Mouse (Mus musculus) embryonic stem cell, embryonic (primary cell): ENCODE results near the gene Trim38.

Source experiments
- CTCF ChIA-PET, 4 experiments: fragments of 300-600 bp in 2 of 4; fragments of 350-600 bp in 2 of 4; sonication (Branson Sonifier 250); formaldehyde crosslinking; loops; one replicate each; lab custom pipeline; 2022; ENCODE audit warnings: inconsistent platforms in 2 of 4; lab: Charles Lee
- POLR2A ChIA-PET, 4 experiments: fragments of 300-600 bp in 2 of 4; fragments of 350-600 bp in 2 of 4; sonication (Branson Sonifier 250); formaldehyde crosslinking; loops; one replicate each; lab custom pipeline; 2022; ENCODE audit warnings: antibody characterized with exemption in 4 of 4, inconsistent platforms in 1 of 4; lab: Charles Lee

Trim38 gene

GRCm38 (mm10) chr13:23752067-23752741, 17.5 kb upstream of the Trim38 start, which contains the start of gene Hist1h3b:
TSS of gene Hist1h3b (plus strand) at chr13:23752267.
- ChIA-PET CTCF (interaction anchor here in 1 of 4 experiments (0.8 to 2.6 kb wide), 5 partner anchors 9 to 68 kb away, joined by 3 to 11 read pairs (median 4); partner anchors contain the start of genes Hist1h1c, Hist1h2bc and Hist1h4a), POLR2A (interaction anchor here (0.6 to 44.4 kb wide), 95 partner anchors 6 to 1999 kb away, joined by 3 to 2331 read pairs (median 6); partner anchors contain the start of genes Hist1h1a (in 4 of the 4), Hist1h1c (in 4 of the 4), Hist1h3a (in 4 of the 4) and Hist1h4a (in 4 of the 4))

- POLR2A ChIA-PET, result interaction anchor here (0.6 to 44.4 kb wide), 61 partner anchors 5 to 1999 kb away, joined by 3 to 2331 read pairs (median 10); partner anchors contain the start of genes Hist1h1a (in 4 of the 4), Hist1h1c (in 4 of the 4), Hist1h3a (in 4 of the 4) and Hist1h3c (in 4 of the 4)
- CTCF ChIA-PET, result interaction anchor here in 1 of 4 experiments (1.1 to 2.6 kb wide), 3 partner anchors 8 to 15 kb away, joined by 4 to 11 read pairs (median 4); partner anchors contain the start of genes Hist1h1c and Hist1h4a
These were observed 17.0 kb upstream of the Trim38 start for GRCm38 (mm10) chr13:23752742-23753172.

- ChIA-PET CTCF (no interaction called here), POLR2A (interaction anchor here (0.5 to 44.4 kb wide), 41 partner anchors 4 to 1888 kb away, joined by 3 to 2331 read pairs (median 19); partner anchors contain the start of genes Hist1h1a (in 4 of the 4), Hist1h3a (in 4 of the 4), Hist1h3c (in 4 of the 4) and Hist1h1c (in 3 of the 4))
These were observed 16.2 kb upstream of the Trim38 start for GRCm38 (mm10) chr13:23753314-23754078.

- ChIA-PET CTCF (no interaction called here), POLR2A (interaction anchor here (0.7 to 44.4 kb wide), 14 partner anchors 3 to 183 kb away, joined by 3 to 2331 read pairs (median 70); partner anchors contain the start of genes Hist1h3c (in 4 of the 4), Hist1h1a (in 3 of the 4), Hist1h1c (in 3 of the 4) and Hist1h3a (in 3 of the 4))
These were observed 14.7 kb upstream of the Trim38 start for GRCm38 (mm10) chr13:23755000-23755399.

- ChIA-PET POLR2A (interaction anchor here (0.6 to 44.4 kb wide), 50 partner anchors 1 to 1722 kb away, joined by 3 to 2331 read pairs (median 5); partner anchors contain the start of genes Hist1h1c (in 4 of the 4), Hist1h2bb (in 4 of the 4), Hist1h3c (in 4 of the 4) and Hist1h2ac (in 3 of the 4)), CTCF (interaction anchor here in 1 of 4 experiments (0.6 kb wide), 1 partner anchor 72 kb away, joined by 4 read pairs; no protein-coding TSS in a partner anchor)
These were observed 12.9 kb upstream of the Trim38 start, which contains the start of gene Hist1h4b for GRCm38 (mm10) chr13:23756790-23757189. TSS of gene Hist1h4b (plus strand) at chr13:23757013.

GRCm38 (mm10) chr13:23757211-23757773, 12.4 kb upstream of the Trim38 start:
- ChIA-PET CTCF (interaction anchor here in 1 of 4 experiments (0.7 kb wide), 1 partner anchor 193 kb away, joined by 3 read pairs; no protein-coding TSS in a partner anchor), POLR2A (interaction anchor here (0.6 to 44.4 kb wide), 53 partner anchors 1 to 1722 kb away, joined by 3 to 2331 read pairs (median 5); partner anchors contain the start of genes Hist1h1c (in 4 of the 4), Hist1h2bb (in 4 of the 4), Hist1h3c (in 4 of the 4) and Hist1h2ac (in 3 of the 4))

- CTCF ChIA-PET, result interaction anchor here in 1 of 4 experiments (0.7 kb wide), 1 partner anchor 192 kb away, joined by 3 read pairs; no protein-coding TSS in a partner anchor
- POLR2A ChIA-PET, result interaction anchor here (0.7 to 44.4 kb wide), 40 partner anchors 0 to 325 kb away, joined by 3 to 2331 read pairs (median 6); partner anchors contain the start of genes Hist1h1c (in 4 of the 4), Hist1h2ac (in 3 of the 4), Hist1h2bb (in 3 of the 4) and Hist1h2bc (in 3 of the 4)
These were observed 11.8 kb upstream of the Trim38 start for GRCm38 (mm10) chr13:23757921-23758320.

- ChIA-PET POLR2A (interaction anchor here (0.6 to 44.4 kb wide), 57 partner anchors 1 to 1973 kb away, joined by 3 to 2331 read pairs (median 12); partner anchors contain the start of genes Hist1h2ab (in 4 of the 4), Hist1h2bb (in 4 of the 4), Hist1h3b (in 4 of the 4) and Hist1h3c (in 4 of the 4)), CTCF (interaction anchor here in 2 of 4 experiments (0.6 kb wide), 2 partner anchors 17 to 27 kb away, joined by 3 read pairs; no protein-coding TSS in a partner anchor)
These were observed 10.4 kb upstream of the Trim38 start for GRCm38 (mm10) chr13:23759251-23759771.

- POLR2A ChIA-PET, result interaction anchor here (0.6 to 44.4 kb wide), 71 partner anchors 2 to 1977 kb away, joined by 3 to 2331 read pairs (median 8); partner anchors contain the start of genes Hist1h2ab (in 4 of the 4), Hist1h2bb (in 4 of the 4), Hist1h3b (in 4 of the 4) and Hist1h3c (in 4 of the 4)
- CTCF ChIA-PET, result interaction anchor here in 2 of 4 experiments (0.6 to 1.1 kb wide), 3 partner anchors 18 to 76 kb away, joined by 3 read pairs; partner anchors contain the start of genes Hist1h2ac (in 1 of the 2) and Hist1h2bc (in 1 of the 2)
These were observed 9.8 kb upstream of the Trim38 start for GRCm38 (mm10) chr13:23759916-23760239.

GRCm38 (mm10) chr13:23760240-23760971, 9.3 kb upstream of the Trim38 start:
- CTCF ChIA-PET, result interaction anchor here in 2 of 4 experiments (0.6 to 1.1 kb wide), 4 partner anchors 8 to 77 kb away, joined by 3 to 4 read pairs (median 3); partner anchors contain the start of genes Hist1h2ac (in 1 of the 2), Hist1h2bc (in 1 of the 2) and Hist1h3b (in 1 of the 2)
- POLR2A ChIA-PET, result interaction anchor here (0.5 to 44.4 kb wide), 86 partner anchors 3 to 1978 kb away, joined by 3 to 2331 read pairs (median 6); partner anchors contain the start of genes Hist1h2ab (in 4 of the 4), Hist1h2bb (in 4 of the 4), Hist1h3b (in 4 of the 4) and Hist1h3c (in 4 of the 4)

- CTCF ChIA-PET, result interaction anchor here in 1 of 4 experiments (1.0 to 1.1 kb wide), 2 partner anchors 9 to 77 kb away, joined by 3 to 4 read pairs; partner anchors contain the start of genes Hist1h2ac, Hist1h2bc and Hist1h3b
- POLR2A ChIA-PET, result interaction anchor here (0.5 to 44.4 kb wide), 95 partner anchors 3 to 1933 kb away, joined by 3 to 2331 read pairs (median 8); partner anchors contain the start of genes Hist1h1c (in 4 of the 4), Hist1h2ab (in 4 of the 4), Hist1h2bb (in 4 of the 4) and Hist1h3b (in 4 of the 4)
These were observed 8.5 kb upstream of the Trim38 start, which contains the start of gene Hist1h4a for GRCm38 (mm10) chr13:23760972-23761864. TSS of gene Hist1h4a (minus strand) at chr13:23761230.

- POLR2A ChIA-PET, result interaction anchor here (0.6 to 44.4 kb wide), 76 partner anchors 9 to 1982 kb away, joined by 3 to 2331 read pairs (median 10); partner anchors contain the start of genes Hist1h1c (in 4 of the 4), Hist1h2ab (in 4 of the 4), Hist1h2ac (in 4 of the 4) and Hist1h2bc (in 4 of the 4)
- CTCF ChIA-PET, result interaction anchor here in 1 of 4 experiments (1.8 kb wide), 1 partner anchor 64 kb away, joined by 5 read pairs; the partner anchor contains the start of gene Hist1h4c
These were observed 7.6 kb upstream of the Trim38 start, which contains the start of gene Hist1h3a for GRCm38 (mm10) chr13:23761871-23762821. TSS of gene Hist1h3a (minus strand) at chr13:23762386.

- ChIA-PET CTCF (interaction anchor here in 2 of 4 experiments (1.1 to 1.8 kb wide), 3 partner anchors 9 to 65 kb away, joined by 3 to 10 read pairs (median 5); partner anchors contain the start of gene Hist1h4c (in 1 of the 2)), POLR2A (interaction anchor here (0.6 to 44.4 kb wide), 183 partner anchors 10 to 1977 kb away, joined by 3 to 2331 read pairs (median 5); partner anchors contain the start of genes Hist1h1c (in 4 of the 4), Hist1h2ab (in 4 of the 4), Hist1h2ac (in 4 of the 4) and Hist1h2bc (in 4 of the 4))
These were observed 6.5 kb upstream of the Trim38 start for GRCm38 (mm10) chr13:23763242-23763585.
